Mouse (Mus musculus): ENCODE measurements around the gene 9330182L06Rik. TPM values are rescaled to one million over a fixed set of nuclear protein-coding genes. Genes with fewer than 3 reads are reported as not detected.

9330182L06Rik gene
- total RNA-seq, 2 experiments from 2014 or later = not detected

- no peak for ATAC-seq (replicated peaks; ENCODE audit: low FRiP score, poor library complexity, severe bottlenecking)
Observed at GRCm38 (mm10) chr5:9358076-9358475, 92.2 kb downstream of the 9330182L06Rik start.

GRCm38 (mm10) chr5:9361982-9362661 is 96.2 kb downstream of the 9330182L06Rik start:
- no peak for ATAC-seq (replicated peaks; ENCODE audit: low FRiP score, poor library complexity, severe bottlenecking)

- no peak for ATAC-seq (replicated peaks; ENCODE audit: low FRiP score, poor library complexity, severe bottlenecking)
Observed at GRCm38 (mm10) chr5:9364937-9365336, 99.0 kb downstream of the 9330182L06Rik start.

GRCm38 (mm10) chr5:9367920-9368692 is 102.2 kb downstream of the 9330182L06Rik start:
- no peak for ATAC-seq (replicated peaks; ENCODE audit: low FRiP score, poor library complexity, severe bottlenecking)

GRCm38 (mm10) chr5:9371127-9371526 is 105.2 kb downstream of the 9330182L06Rik start:
- no peak for ATAC-seq (replicated peaks; ENCODE audit: low FRiP score, poor library complexity, severe bottlenecking)

GRCm38 (mm10) chr5:9373341-9373740 is 107.4 kb downstream of the 9330182L06Rik start:
- ATAC-seq (replicated peaks; ENCODE audit: low FRiP score, poor library complexity, severe bottlenecking) = no peak

GRCm38 (mm10) chr5:9389968-9390367 is 124.0 kb downstream of the 9330182L06Rik start:
- ATAC-seq (replicated peaks; ENCODE audit: low FRiP score, poor library complexity, severe bottlenecking) = no peak

- ATAC-seq (replicated peaks; ENCODE audit: low FRiP score, poor library complexity, severe bottlenecking) = no peak
Observed at GRCm38 (mm10) chr5:9391858-9392393, 126.0 kb downstream of the 9330182L06Rik start.

GRCm38 (mm10) chr5:9417098-9417497 is 151.2 kb downstream of the 9330182L06Rik start:
- no peak for ATAC-seq (replicated peaks; ENCODE audit: low FRiP score, poor library complexity, severe bottlenecking)

GRCm38 (mm10) chr5:9417802-9418201 is 151.9 kb downstream of the 9330182L06Rik start:
- no peak for ATAC-seq (replicated peaks; ENCODE audit: low FRiP score, poor library complexity, severe bottlenecking)

GRCm38 (mm10) chr5:9419964-9420363 is 154.0 kb downstream of the 9330182L06Rik start:
- ATAC-seq (replicated peaks; ENCODE audit: low FRiP score, poor library complexity, severe bottlenecking) = no peak

GRCm38 (mm10) chr5:9424464-9424863 is 158.5 kb downstream of the 9330182L06Rik start:
- ATAC-seq (replicated peaks; ENCODE audit: low FRiP score, poor library complexity, severe bottlenecking) = no peak

GRCm38 (mm10) chr5:9427165-9427564 is 161.2 kb downstream of the 9330182L06Rik start:
- ATAC-seq (replicated peaks; ENCODE audit: low FRiP score, poor library complexity, severe bottlenecking) = no peak

- no peak for ATAC-seq (replicated peaks; ENCODE audit: low FRiP score, poor library complexity, severe bottlenecking)
Observed at GRCm38 (mm10) chr5:9427581-9428241, 161.8 kb downstream of the 9330182L06Rik start.

- no peak for ATAC-seq (replicated peaks; ENCODE audit: low FRiP score, poor library complexity, severe bottlenecking)
Observed at GRCm38 (mm10) chr5:9428728-9429127, 162.8 kb downstream of the 9330182L06Rik start.

- ATAC-seq (replicated peaks; ENCODE audit: low FRiP score, poor library complexity, severe bottlenecking) = no peak
Observed at GRCm38 (mm10) chr5:9446146-9446545, 180.2 kb downstream of the 9330182L06Rik start.

- ATAC-seq (replicated peaks; ENCODE audit: low FRiP score, poor library complexity, severe bottlenecking) = no peak
Observed at GRCm38 (mm10) chr5:9448931-9449330, 183.0 kb downstream of the 9330182L06Rik start.

GRCm38 (mm10) chr5:9449570-9449969 is 183.7 kb downstream of the 9330182L06Rik start:
- no peak for ATAC-seq (replicated peaks; ENCODE audit: low FRiP score, poor library complexity, severe bottlenecking)

- ATAC-seq (replicated peaks; ENCODE audit: low FRiP score, poor library complexity, severe bottlenecking) = no peak
Observed at GRCm38 (mm10) chr5:9453298-9453697, 187.4 kb downstream of the 9330182L06Rik start.

- ATAC-seq (replicated peaks; ENCODE audit: low FRiP score, poor library complexity, severe bottlenecking) = no peak
Observed at GRCm38 (mm10) chr5:9477587-9477986, 211.7 kb downstream of the 9330182L06Rik start.

Measured in erythroblast, adult 5-6 weeks (primary cell).